Mouse (Mus musculus): Measurements from ENCODE around the gene Pnisr. TPM values are rescaled to one million over a fixed set of nuclear protein-coding genes. Genes with fewer than 3 reads are reported as not detected.

The Pnisr gene
- 66.7 and 70.8 TPM in 2 replicates for polyA plus RNA-seq (2012; rRNA removed)

DNA sequence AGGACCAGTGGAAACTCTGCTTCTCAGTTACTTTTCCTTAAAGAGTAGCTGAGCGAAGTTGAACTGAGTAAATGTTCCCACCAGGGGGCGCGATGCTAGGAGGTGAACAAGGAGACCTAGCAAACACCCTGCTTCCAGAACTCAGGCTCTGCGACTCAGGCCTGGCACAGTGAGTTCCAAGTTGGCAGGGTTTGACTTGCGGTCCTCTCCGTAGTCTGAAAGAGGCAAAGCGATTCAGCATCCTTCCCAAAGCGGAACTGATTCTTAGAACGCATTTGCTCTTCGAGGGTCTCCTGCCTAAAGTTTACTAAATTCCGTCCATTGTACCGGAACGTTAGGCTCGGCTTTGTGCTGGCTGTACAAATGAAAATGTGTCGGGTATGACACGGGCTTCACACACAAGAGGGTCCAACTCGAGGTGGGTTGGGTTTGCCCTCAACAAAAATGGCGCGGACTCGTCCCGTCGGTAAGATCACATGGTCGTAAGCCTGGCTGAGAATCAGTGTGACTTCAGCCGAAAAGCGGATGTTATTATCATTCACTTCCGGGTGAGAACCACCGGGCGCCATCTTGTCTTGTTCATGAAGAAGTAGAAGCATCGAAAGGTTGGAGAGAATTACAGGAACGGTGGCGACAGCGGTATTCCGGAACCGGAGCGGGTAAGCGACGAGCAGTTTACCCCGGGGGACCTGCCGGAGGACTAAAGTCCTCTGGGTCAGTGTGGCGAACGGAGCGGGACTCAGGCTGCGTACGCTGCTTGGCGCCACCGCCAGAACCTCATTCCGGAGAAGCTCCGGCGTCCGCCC, at the start of gene Pnisr:
Gene Pnisr (plus strand): TSS at position 103 of the 806 bp plus-strand sequence.
- DNase-seq (ENCODE audit: low read depth): peak; percentile 87

DNA sequence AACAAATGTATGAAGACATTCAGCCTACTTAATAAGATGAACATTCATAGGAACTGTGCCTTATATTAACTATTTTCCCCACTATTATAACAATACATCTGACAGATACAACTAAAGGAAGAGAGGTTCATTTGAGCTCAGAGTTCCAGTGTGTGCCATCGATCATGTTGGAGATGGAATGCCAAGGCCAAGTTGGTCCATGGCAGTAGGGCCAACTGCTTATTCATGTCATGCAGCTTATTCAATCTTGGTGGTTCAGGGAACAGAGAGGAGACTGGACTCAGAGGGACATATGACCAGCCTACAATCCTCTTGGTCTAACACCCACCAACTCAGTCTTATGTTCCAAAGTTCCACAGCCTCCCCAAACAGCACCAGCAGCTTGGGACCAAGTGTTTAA, 46.4 kb upstream of the Pnisr start:
- DNase-seq (ENCODE audit: low read depth): no peak

DNA sequence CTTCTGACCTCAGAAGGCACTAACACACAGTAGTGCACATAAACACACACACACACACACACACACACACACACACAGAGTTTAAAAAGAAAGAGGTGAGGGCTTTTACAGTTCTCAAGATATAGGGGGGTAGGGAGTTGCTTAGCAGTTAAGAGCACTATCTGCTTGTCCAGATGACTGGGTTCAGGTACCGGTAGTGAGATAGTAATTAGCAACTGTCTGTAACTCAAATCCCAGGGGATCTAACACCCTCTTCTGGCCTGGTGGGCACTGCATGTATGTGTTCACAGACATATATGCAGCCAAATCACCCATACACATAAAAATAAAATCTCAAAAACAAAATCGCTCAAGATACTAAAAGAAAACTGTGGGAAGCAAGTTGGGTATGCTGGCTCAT, 45.8 kb upstream of the Pnisr start:
- DNase-seq (ENCODE audit: low read depth): no peak

DNA sequence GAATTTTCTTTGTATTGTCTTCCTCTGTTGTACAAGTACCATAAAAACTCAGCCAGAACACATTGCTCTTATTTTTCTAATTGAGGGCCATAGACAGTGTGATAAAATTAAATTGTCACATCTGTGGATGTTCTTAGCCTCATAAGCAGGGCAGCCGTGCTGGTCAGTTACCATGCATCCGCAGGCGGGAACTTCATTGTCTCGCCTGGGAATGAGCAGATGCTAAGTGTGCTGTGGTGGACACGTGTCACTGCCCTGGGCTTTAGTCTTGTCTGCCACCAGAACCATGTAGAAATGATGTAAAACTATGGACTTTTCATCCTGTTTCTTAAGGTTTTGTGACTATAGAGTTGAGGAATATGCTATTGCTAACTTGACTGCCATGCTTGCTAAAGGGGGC, 40.2 kb upstream of the Pnisr start:
- no peak for DNase-seq (ENCODE audit: low read depth)

DNA sequence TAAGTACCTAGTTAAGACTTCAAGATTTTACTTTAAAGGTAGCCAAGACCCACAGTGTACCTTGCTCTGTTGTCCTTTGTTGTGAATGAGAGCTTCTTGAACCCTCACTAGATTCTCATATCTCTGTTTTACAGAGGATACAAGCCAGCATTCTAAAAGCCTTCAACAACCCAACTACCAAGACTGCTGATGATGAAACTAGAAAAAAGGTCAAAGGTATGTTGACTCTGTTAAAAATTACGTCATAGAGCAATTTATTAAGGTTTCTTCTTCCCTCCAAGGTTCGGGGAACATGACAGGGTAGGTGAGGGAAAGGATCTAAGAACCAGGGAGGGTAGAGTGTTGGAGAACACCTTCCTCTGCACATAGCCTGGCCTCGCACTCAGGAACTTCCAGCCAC, 36.8 kb upstream of the Pnisr start:
- DNase-seq (ENCODE audit: low read depth): no peak

DNA sequence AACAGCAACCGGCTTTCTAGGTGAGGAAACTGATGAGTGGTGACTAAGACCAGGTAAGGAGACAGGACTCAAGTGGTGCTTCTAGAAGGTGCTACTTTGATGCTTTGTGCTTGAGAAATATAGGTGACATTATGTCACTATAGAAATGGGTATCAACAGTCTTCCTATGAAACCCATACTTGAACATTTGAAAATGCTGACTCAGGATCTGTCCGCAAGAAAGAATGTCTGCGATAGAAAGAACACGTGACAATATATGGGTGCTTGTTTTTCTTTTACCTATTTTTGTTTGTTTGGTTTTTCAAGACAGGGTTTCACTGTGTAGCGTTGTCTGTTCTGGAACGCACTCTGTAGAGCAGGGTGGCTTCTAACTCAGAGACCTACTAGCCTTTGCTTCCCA, 34.7 kb upstream of the Pnisr start:
- no peak for DNase-seq (ENCODE audit: low read depth)

DNA sequence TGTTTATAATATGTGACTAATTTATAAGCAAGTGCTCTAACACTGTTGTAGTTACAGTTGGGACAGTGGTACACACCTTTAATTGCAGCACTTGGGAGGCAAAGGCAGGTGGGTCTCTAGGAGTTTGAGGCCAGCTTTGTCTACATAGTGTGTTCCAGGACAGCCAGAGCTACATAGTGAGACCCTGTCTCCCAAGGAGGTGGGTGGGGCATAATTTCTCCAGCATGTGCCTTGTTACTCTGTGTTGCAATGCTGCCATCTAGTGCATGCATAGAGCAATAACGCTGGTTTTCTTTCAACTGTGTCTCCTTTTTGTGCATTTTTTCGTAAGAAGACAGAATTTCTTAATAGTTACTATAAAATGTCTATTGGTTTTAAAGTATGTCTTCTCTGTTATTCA, 33.4 kb upstream of the Pnisr start:
- no peak for DNase-seq (ENCODE audit: low read depth)

DNA sequence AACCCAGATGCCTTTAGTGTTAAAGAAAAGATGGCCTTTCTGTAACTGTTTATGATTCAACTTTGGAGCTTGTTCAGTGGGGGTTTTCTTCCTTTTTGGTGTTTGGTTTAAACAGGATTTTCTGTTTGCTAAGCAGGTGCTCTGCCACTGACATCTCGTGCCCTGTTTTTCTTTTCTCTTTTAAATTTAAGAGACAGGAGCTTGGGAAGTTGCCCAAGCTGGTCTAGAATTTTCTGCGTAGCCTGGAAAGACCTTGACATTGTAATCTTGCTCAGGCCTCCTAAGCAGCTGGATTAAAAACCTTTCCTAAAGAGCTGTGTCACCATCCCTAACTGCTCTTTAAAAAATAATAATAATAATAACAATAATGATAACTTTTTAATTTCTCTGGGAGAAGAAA, 20.8 kb upstream of the Pnisr start:
- DNase-seq (ENCODE audit: low read depth): no peak

DNA sequence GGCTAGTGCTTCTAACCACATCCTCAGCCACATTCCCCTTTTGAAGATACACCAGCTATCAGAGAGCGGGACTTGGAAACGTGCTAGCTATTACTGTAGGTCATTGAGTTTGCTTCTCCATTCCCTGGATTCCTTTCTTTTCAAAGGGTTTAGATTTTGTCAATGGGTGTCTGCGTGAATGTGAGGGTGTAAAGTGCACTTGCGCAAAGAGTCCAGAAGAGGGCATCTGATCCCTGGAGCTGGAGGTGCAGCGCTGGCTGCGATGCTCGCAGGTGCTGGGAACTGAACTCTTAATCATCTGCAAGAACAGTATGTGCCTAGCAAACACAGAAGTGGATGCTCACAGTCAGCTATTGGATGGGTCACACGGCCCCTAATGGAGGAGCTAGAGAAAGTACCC, 14.5 kb upstream of the Pnisr start:
- no peak for DNase-seq (ENCODE audit: low read depth)

DNA sequence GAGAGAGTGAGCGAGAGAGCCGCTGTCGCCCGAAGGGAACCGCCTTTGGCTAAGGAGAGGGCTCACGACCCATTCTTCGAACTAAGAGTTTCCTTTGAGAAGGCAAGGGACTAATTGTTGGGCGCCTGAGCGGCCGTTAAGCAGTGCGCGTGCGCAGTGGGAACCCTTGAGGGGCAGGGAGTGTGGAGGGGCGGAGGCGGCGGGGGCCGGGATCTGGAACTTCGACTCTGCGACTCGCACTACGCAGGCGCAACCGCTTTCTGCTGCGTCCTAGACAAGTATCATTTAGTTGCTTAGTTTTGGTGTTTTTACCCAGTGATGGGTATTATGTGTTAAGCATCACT, 876 bp downstream of the Pnisr start:
- no peak for DNase-seq (ENCODE audit: low read depth)

DNA sequence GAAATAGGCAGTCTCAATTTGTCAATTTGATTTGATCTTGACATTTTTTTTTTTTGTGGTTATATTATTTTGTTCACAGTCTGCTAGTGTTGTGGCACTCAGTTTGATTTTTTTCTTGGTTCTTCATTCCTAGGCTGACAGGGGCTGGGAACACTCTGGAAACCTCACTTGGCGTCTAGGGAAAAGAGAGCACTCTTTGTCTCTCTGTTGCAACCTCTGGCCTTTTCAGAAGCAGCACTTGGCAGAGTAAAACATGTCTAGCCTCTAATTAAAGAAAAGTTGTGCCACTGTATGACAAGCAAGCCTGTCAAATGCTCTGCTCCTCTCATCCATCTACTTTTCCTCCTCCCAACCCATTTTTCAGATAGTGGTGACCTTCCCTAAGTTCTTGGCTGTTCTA, 10.1 kb downstream of the Pnisr start:
- DNase-seq (ENCODE audit: low read depth): no peak

DNA sequence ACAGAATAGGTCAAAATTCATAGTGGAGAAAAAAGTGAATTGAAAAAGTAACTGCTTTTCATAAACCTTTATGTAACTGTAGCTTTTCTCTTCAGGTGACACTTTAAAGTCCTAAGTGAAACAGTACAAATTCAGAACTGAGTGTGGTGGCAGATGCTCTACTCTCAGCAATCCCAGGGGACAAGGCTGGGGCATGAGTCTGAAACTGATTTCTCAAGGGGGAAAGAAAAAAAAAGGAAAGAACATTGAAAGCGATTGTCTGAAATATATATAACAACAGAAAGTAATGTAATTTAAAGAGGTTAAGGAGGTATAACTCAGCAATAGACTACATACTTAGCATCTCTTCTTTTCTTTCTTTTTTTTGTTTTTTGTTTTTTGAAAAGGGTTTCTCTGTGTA, 17.8 kb downstream of the Pnisr start:
- no peak for DNase-seq (ENCODE audit: low read depth)

DNA sequence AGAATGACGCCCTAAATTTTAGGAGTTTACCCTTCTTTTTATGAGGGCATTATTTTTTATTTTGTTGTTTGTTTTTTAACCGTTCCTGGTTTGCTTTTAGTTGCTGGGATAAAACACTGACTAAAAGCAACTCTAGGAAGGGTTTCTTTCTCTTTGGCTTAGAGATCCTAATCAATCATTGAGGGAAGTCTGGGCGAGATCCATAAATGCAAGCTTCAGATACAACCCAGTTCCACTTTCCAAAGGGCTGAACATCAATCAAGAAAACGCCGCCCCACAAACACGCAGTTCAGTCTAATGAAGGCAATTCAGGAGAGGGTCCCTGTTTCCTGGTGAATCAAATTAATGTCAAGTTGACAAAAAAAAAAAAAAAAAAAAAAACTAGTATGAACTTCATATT, 31.4 kb downstream of the Pnisr start:
- no peak for DNase-seq (ENCODE audit: low read depth)

DNA sequence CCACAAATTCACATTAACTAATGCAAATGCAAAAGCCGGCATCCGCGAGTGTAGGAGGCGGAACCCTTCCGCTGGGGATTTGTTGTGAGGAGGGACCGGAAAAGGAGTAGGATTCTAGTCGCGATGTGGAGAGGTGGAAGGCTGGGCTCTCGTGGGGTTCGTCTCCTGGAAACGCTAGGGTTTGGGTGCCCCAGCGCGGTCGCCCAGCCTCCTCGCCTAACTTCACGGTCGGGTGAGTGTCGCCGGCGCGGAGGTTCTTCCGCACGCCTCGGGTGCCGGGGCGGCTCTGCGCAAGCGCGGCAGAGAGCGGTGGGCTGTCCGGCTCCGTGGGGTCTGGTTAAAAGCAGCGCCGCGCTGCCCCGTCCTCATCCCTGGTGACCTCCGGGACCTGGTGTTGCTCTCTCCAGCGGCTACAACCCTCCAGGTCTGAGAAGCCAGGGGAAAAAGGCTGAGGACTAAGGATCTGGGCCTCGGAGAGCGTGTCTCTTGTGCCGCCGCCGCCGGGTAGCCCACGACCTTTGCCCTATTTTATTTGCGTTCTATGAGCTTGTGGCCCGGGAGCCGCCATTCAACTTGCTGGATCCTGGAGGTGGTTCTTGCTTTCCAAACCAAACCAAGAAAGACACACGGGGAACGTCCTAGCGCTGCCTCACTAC, 32.3 kb downstream of the Pnisr start, which contains the start of gene Coq3:
Gene Coq3 (plus strand): TSS at position 109 of the 656 bp plus-strand sequence.
- peak; percentile 28 for DNase-seq (ENCODE audit: low read depth)

DNA sequence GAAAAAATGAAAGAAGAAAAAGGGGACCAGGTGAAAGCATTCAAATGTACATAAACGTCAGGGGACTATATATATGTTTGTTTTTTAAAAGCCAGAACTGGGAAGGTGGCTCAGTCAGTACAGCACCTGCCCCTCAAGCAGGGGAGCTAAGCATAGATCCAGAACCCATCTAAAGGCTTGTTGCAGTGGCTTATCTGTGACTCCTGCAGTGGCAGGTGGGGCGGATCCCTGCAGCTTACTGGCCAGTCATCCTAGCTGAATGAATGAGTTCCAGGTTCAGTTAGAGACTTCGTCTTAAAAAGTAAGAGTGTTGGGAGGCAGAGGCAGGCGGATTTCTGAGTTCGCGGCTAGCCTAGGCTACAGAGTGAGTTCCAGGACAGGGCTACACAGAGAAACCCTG, 35.4 kb downstream of the Pnisr start:
- no peak for DNase-seq (ENCODE audit: low read depth)

DNA sequence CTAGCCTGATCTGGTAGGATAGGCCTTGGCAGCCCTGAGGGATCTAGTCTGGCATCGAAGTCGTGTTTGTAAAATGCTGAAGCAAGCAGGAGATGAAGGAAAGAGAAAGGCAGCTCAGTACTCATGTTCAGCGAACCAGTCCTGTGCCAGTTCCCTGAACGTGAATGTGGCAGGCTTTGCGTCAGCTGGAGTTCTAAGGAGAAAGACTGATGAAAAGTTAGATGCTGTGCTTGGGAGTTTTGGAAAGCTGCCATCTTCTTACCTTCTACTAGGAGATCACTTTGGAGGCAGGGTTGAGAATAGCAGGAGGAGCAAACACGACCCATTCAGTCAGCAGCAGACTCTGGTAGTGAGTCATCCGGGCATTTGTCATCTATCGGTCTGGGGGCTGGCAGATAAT, 38.4 kb downstream of the Pnisr start:
- no peak for DNase-seq (ENCODE audit: low read depth)

Other genes starting within 250 kb of the Pnisr start
- gene Prdm13, start 161.6 kb upstream of the Pnisr start, polyA plus RNA-seq (2012; rRNA removed): not detected in 2 replicates
- 6.0 and 7.5 TPM in 2 replicates for gene Ccnc, start 119.9 kb upstream of the Pnisr start, polyA plus RNA-seq (2012; rRNA removed)
- gene Usp45, start 80.4 kb upstream of the Pnisr start, polyA plus RNA-seq (2012; rRNA removed): 2.7 TPM in 2 replicates
- 1.5 and 2.6 TPM in 2 replicates for gene Tstd3, start 80.4 kb upstream of the Pnisr start, polyA plus RNA-seq (2012; rRNA removed)
- gene Coq3, start 32.1 kb downstream of the Pnisr start, polyA plus RNA-seq (2012; rRNA removed): 5.4 and 6.5 TPM in 2 replicates
- 1.1 and 1.3 TPM in 2 replicates for gene Faxc, start 83.7 kb downstream of the Pnisr start, polyA plus RNA-seq (2012; rRNA removed)

Measured in gonadal fat pad, adult 2 months (tissue).